Mouse (Mus musculus) heart, adult 2 months (tissue): ENCODE measurements at regions not wholly inside any gene's neighbourhood (a gene's known extent, or its start where the extent isn't known, plus 50 kb on each side); places are given as distances from the start of the nearest gene placed in this dataset.

Experiments used
- CTCF ChIP-seq: fragments of 200-600 bp; IDR thresholded peaks from 2 replicates; pipeline ENCODE4 v1.8.1; 2022; ENCODE audit warnings: antibody characterized with exemption, mild to moderate bottlenecking, moderate library complexity
- EP300 ChIP-seq: fragments of 200-500 bp; IDR thresholded peaks from 2 replicates; pipeline ENCODE4 v1.6.1; 2011; ENCODE audit warnings: low read depth, low read length, control low read depth; ENCODE audit not compliant: insufficient read depth
- POLR2A ChIP-seq: fragments of 200-500 bp; IDR thresholded peaks from 2 replicates; pipeline ENCODE4 v1.6.1; 2011; ENCODE audit warnings: mild to moderate bottlenecking, low read depth, low read length, control low read depth; ENCODE audit not compliant: insufficient read depth

DNA sequence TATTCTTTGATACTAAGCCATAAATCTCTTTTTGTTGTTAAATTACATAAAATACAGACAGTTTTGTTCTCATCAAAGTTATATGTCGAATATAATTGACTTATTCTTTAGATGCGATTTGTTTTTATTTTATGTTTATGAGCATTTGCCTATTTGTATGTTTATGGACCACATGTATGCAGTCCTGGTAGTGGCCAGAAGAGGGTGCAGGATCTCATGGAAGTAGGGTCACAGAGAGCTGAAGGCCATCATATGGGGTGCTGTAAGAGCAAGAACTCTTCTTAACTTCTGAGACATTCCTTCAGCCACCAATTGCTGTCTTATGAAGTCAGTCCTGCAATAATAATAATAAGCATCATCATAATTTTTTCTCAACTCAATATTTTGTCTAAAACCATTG lies 143.2 kb upstream of the Nudt12 start:
- TF ChIP-seq POLR2A (no peak), CTCF (no peak), EP300 (no peak)
